Mouse (Mus musculus) liver, embryonic 11.5 days (tissue): ENCODE measurements around the gene Rab30. TPM values are rescaled to one million over a fixed set of nuclear protein-coding genes. Genes with fewer than 3 reads are reported as not detected.

Source experiments
- ATAC-seq: fragments of 200-750 bp; cut with Nextera tagmentation; replicated peaks from 2 replicates; pipeline ENCODE4 v1.8.0; 2017; ENCODE audit warnings: moderate number of reproducible peaks, mild to moderate bottlenecking, moderate TSS enrichment, moderate library complexity; ENCODE audit not compliant: low FRiP score
- DNase-seq: peaks from one replicate; pipeline ENCODE4 v3.0.0-alpha.2; 2017; ENCODE audit warnings: low spot score
- H3K27ac ChIP-seq: fragments of 300-500 bp; sonication (generic); 2 replicates; pipeline ENCODE4 v1.5.1; 2014; ENCODE audit warnings: mild to moderate bottlenecking, low read depth, low read length, control low read depth
- H3K27me3 ChIP-seq: fragments of 300-500 bp; sonication (generic); replicated peaks from 2 replicates; pipeline ENCODE4 v1.6.1; 2014; ENCODE audit warnings: low read length, mixed read lengths; ENCODE audit not compliant: control insufficient read depth, insufficient read depth
- H3K36me3 ChIP-seq: fragments of 300-500 bp; sonication (generic); 2 replicates; pipeline ENCODE4 v1.6.1; 2014; ENCODE audit warnings: mild to moderate bottlenecking, low read length, moderate library complexity, mixed read lengths; ENCODE audit not compliant: control insufficient read depth, insufficient read depth
- H3K4me1 ChIP-seq: fragments of 300-500 bp; sonication (generic); replicated peaks from 2 replicates; pipeline ENCODE4 v1.6.1; 2014; ENCODE audit warnings: low read length, mixed read lengths; ENCODE audit not compliant: control insufficient read depth, insufficient read depth
- H3K4me2 ChIP-seq: fragments of 300-500 bp; sonication (generic); 2 replicates; pipeline ENCODE4 v1.6.1; 2014; ENCODE audit warnings: mild to moderate bottlenecking, control low read depth, moderate library complexity
- H3K4me3 ChIP-seq: fragments of 300-500 bp; sonication (generic); 2 replicates; pipeline ENCODE4 v1.5.1; 2014; ENCODE audit warnings: low read depth, low read length, control low read depth
- H3K9ac ChIP-seq: fragments of 300-500 bp; sonication (generic); 2 replicates; pipeline ENCODE4 v1.6.1; 2014; ENCODE audit warnings: low read depth, low read length, control low read depth
- H3K9me3 ChIP-seq: fragments of 300-500 bp; sonication (generic); 2 replicates; pipeline ENCODE4 v1.6.1; 2016; ENCODE audit warnings: low read length, inconsistent platforms, mixed read lengths; ENCODE audit not compliant: control insufficient read depth
- WGBS: fragments of 180-500 bp; shearing (Covaris S2); extraction: QIAGEN DNeasy Blood & Tissue Kit; methylation state at CpG from one replicate; pipeline ENCODE4 v1.1.7; 2014; 5-methylcytosine and 5-hydroxymethylcytosine counted together
- polyA plus RNA-seq: library from polyadenylated mRNA; unstranded; fragments of >200 nt; fragmentation: Nextera tagmentation; extraction: Ambion mirVana; gene quantifications from 2 replicates; pipeline ENCODE4 v1.2.1, GENCODE M21; 2014

Rab30 gene
- polyA plus RNA-seq, 1 experiment from 2014 or later: 6.4 TPM

- WGBS: 3% methylated on average over 23 of the region's 23 CpGs
- H3K27me3 ChIP-seq: no peaks in the 10 kb centered on the region; the same call in none of the 2 replicates
- no peak for DNase-seq
Measured at GRCm38 (mm10) chr7:92740411-92741115, 840 bp upstream of the Rab30 start.

DNA sequence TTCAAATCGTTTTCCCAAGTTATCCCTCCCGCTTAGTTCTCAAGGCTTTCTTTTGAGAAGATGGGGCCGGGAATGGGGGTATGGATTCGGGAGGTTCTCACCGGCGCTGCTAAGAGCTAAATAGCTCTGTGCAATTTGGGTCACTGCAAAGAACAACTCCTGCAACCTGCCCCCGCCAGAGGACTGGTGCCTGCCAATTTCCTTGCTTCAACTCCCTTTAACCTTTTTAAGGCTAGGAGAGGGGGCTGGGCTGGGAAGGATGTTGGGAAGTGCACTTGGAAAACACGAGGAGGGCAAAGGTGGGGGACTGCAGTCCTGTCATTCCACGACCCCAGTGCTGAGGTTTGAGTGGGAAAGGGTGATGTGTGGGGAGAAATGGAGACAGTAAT is 452 bp downstream of the Rab30 start:
- H3K36me3 ChIP-seq: peaks cover 3% of the 10 kb centered on the region; the same call in 1 of the 2 replicates
- ATAC-seq (peak; percentile 10; the same call in 1 of the 2 replicates), DNase-seq (peak; percentile 44)
- H3K9me3 ChIP-seq: no peaks in the 10 kb centered on the region
- peak overlapping the region; percentile 93 for H3K4me2 ChIP-seq
- peak overlapping the region; percentile 74 for H3K4me3 ChIP-seq
- H3K27ac ChIP-seq: peak overlapping the region; percentile 32; the same call in 1 of the 2 replicates
- WGBS: 0% methylated on average over 9 of the region's 9 CpGs
- H3K9ac ChIP-seq: peak overlapping the region; percentile 66
- peaks cover 15% of the 10 kb centered on the region for H3K4me1 ChIP-seq
- no peaks in the 10 kb centered on the region; the same call in none of the 2 replicates for H3K27me3 ChIP-seq

More at GRCm38 (mm10) chr7:92740411-92741115, 840 bp upstream of the Rab30 start:
- H3K9ac ChIP-seq: peak overlapping the region; percentile 90
- H3K27ac ChIP-seq: peak overlapping the region; percentile 73
- peak overlapping the region; percentile 74 for H3K4me3 ChIP-seq
- H3K36me3 ChIP-seq: peaks cover 6% of the 10 kb centered on the region; the same call in 1 of the 2 replicates
- peak overlapping the region; percentile 74 for H3K4me2 ChIP-seq
- H3K9me3 ChIP-seq: no peaks in the 10 kb centered on the region
- peaks cover 15% of the 10 kb centered on the region for H3K4me1 ChIP-seq
- no peak for ATAC-seq

DNA sequence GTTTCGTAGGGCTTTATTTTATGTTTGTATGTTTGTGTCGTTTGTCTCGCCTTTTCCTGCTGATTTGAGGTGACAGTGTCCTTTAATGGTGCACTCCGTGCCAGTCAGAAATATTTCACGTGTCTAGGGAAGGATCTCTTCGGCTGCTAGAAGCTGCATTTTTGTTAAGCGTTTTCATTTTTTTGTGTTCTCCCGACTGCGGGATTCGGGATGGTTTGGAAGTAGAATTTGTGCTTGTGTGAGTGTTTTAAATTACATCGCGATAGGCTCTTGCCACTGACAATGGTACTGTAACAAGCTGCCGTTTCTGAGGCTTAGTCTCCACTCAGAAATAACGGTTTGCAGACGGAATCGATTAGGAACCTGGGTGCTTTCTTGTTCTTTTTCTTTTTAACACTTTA is 938 bp downstream of the Rab30 start:
- peak overlapping the region; percentile 66 for H3K9ac ChIP-seq
- H3K36me3 ChIP-seq: peaks cover 3% of the 10 kb centered on the region; the same call in 1 of the 2 replicates
- DNase-seq (no peak), ATAC-seq (no peak)
- peaks cover 15% of the 10 kb centered on the region for H3K4me1 ChIP-seq
- no peaks in the 10 kb centered on the region for H3K9me3 ChIP-seq
- peak overlapping the region; percentile 93 for H3K4me2 ChIP-seq
- no peaks in the 10 kb centered on the region; the same call in none of the 2 replicates for H3K27me3 ChIP-seq
- under 1% methylated on average over 16 of the region's 16 CpGs for WGBS
- H3K27ac ChIP-seq: no peak overlapping the region
- H3K4me3 ChIP-seq: peak overlapping the region; percentile 74

DNA sequence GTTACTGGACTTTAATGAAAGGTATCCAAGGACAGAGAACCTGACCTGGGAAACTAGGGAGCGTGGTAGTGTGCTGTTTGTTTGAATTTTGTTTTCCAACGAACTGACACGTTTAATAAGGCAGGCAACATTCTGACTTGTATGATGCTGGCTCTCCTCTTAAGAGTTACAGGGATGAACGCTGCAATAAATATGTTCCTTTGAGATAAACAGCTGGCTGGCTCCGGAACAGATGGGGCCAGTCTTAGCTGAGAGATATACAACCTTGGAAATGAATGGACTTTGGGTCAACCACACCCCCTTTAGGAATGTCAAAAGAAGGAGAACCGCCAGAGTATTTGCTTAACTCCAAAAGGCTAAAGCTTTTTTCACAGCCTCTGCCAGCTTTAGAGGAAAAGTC is 1.4 kb downstream of the Rab30 start:
- no peak overlapping the region for H3K27ac ChIP-seq
- ATAC-seq (peak; percentile 59), DNase-seq (peak; percentile 36)
- H3K9ac ChIP-seq: peak overlapping the region; percentile 66
- peaks cover 1% of the 10 kb centered on the region; the same call in 1 of the 2 replicates for H3K36me3 ChIP-seq
- no peaks in the 10 kb centered on the region; the same call in none of the 2 replicates for H3K27me3 ChIP-seq
- peak overlapping the region; percentile 74 for H3K4me3 ChIP-seq
- H3K4me1 ChIP-seq: peaks cover 15% of the 10 kb centered on the region
- peak overlapping the region; percentile 93 for H3K4me2 ChIP-seq
- WGBS: 2% methylated on average over 6 of the region's 6 CpGs
- H3K9me3 ChIP-seq: no peaks in the 10 kb centered on the region

- DNase-seq (no peak), ATAC-seq (no peak)
- Histone ChIP-seq H3K27ac (no peak overlapping the region), H3K27me3 (no peaks in the 10 kb centered on the region; the same call in none of the 2 replicates), H3K4me3 (peak overlapping the region; percentile 74), H3K36me3 (no peaks in the 10 kb centered on the region), H3K4me1 (peaks cover 15% of the 10 kb centered on the region), H3K9ac (0 out of 2 replicates have a peak overlapping the region, but pooled peaks have one; percentile 17), H3K4me2 (peak overlapping the region; percentile 93), H3K9me3 (no peaks in the 10 kb centered on the region)
- 13% methylated on average over 6 of the region's 6 CpGs for WGBS
Measured at GRCm38 (mm10) chr7:92743325-92743724, 1.9 kb downstream of the Rab30 start.

- no peaks in the 10 kb centered on the region for H3K36me3 ChIP-seq
- 69% methylated on average over 2 of the region's 2 CpGs for WGBS
Measured at GRCm38 (mm10) chr7:92750395-92750794, 9.0 kb downstream of the Rab30 start.

GRCm38 (mm10) chr7:92758067-92758466 is 16.7 kb downstream of the Rab30 start:
- WGBS: 76% methylated on average over 5 of the region's 5 CpGs
- ATAC-seq (no peak), DNase-seq (no peak)
- no peak overlapping the region for H3K9ac ChIP-seq
- no peak overlapping the region for H3K4me3 ChIP-seq
- no peak overlapping the region for H3K4me2 ChIP-seq
- no peaks in the 10 kb centered on the region for H3K9me3 ChIP-seq
- H3K27me3 ChIP-seq: no peaks in the 10 kb centered on the region
- no peaks in the 10 kb centered on the region for H3K36me3 ChIP-seq
- no peak overlapping the region for H3K27ac ChIP-seq
- H3K4me1 ChIP-seq: no peaks in the 10 kb centered on the region

More at GRCm38 (mm10) chr7:92750395-92750794, 9.0 kb downstream of the Rab30 start:
- Histone ChIP-seq H3K4me3 (no peak overlapping the region), H3K27me3 (no peaks in the 10 kb centered on the region), H3K4me2 (no peak overlapping the region), H3K9me3 (no peaks in the 10 kb centered on the region), H3K4me1 (no peaks in the 10 kb centered on the region), H3K27ac (no peak overlapping the region), H3K9ac (no peak overlapping the region)
- DNase-seq (no peak), ATAC-seq (no peak)

DNA sequence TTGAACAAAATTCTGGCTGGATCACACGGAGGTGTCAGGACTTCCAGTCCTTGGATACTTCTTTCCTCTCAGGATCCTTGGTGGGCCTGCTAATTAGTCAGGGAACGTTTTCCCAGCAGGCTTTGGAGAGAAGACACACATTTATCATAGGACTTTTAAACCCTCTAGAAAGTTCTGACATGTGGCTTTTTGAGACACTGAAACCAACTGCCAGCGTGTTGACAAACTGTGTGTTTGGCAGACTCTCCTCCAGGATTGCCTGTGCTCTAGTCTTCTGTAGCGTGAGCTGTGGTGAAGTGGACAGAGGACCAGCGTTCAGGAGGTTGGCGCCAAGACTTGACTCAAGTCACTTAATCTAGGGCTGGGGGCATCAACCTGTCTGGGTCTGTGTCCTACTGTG is 19.2 kb downstream of the Rab30 start:
- no peak for DNase-seq
- Histone ChIP-seq H3K27me3 (no peaks in the 10 kb centered on the region), H3K9me3 (no peaks in the 10 kb centered on the region), H3K27ac (no peak overlapping the region), H3K4me1 (no peaks in the 10 kb centered on the region), H3K9ac (no peak overlapping the region), H3K4me3 (no peak overlapping the region), H3K36me3 (no peaks in the 10 kb centered on the region), H3K4me2 (no peak overlapping the region)
- no peak for ATAC-seq
- 81% methylated on average over 6 of the region's 6 CpGs for WGBS

DNA sequence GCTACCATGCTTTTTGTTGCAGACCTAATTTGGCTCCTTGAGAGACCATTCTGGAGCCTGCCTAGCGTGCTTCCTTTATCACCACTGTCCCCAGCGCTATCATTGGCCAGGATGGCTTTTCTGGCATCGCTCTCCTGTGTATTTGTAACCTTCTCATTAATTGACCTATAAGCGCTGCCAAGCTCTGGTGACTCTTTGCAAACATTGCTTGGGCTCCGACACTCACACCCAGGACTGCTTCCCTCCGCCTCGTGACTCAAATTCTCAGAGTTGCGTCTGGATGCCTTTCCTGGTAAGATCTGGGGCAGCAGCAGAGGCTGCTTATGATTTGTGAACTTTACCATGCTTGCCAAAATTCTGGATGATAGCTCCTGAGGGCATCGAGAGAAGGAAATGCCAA is 19.8 kb downstream of the Rab30 start:
- Histone ChIP-seq H3K4me2 (no peak overlapping the region), H3K36me3 (no peaks in the 10 kb centered on the region), H3K27me3 (no peaks in the 10 kb centered on the region), H3K9me3 (no peaks in the 10 kb centered on the region), H3K4me1 (no peaks in the 10 kb centered on the region), H3K9ac (no peak overlapping the region), H3K4me3 (no peak overlapping the region), H3K27ac (no peak overlapping the region)
- DNase-seq: no peak
- no peak for ATAC-seq
- 85% methylated on average over 9 of the region's 9 CpGs for WGBS
